Mouse (Mus musculus): Measurements from ENCODE around the gene Fchsd2.
A peak's percentile ranks its signal among the peaks of the same experiment; 100 is the strongest.

The Fchsd2 gene

DNA sequence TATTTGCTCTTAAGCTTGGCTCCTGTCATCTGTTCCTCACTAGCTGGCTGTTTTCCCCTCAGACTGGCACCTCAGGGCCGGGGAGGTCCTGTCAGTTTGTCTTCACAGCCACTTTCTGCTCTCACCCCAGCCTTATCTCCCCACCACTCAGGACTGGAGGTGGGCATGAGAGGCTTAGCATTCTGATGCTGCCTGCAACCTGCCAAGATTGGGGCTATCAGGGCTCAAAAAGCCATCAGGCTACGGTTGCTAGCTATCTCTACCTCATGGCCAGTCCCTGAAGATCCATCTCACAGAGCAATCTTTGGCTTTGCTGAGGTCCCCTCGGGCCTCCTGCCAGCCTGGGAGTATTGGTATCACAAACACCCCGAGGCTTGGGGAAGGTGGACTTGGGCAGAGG, 226.2 kb downstream of the Fchsd2 start:
- no peak for DNase-seq (ENCODE audit: low spot score)

DNA sequence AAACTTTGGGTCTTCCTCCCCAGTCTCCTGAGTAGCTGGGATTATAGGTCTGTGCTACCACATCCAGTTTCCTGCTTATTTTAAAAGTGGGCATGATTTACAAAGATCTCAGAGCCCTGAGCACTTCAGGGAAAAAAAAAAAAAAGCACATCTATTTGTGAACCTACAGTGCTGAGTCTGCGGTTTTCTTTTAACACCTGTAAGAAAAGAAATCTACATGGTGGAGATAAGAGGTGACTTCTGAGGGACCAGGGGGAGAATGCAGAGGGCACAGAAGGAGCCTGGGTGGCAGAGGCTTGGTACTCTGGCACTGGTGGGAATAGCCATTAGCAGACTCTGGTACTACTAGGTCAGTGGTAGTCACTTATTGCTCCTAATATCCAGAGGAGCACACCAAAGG, 227.1 kb downstream of the Fchsd2 start:
- no peak for DNase-seq (ENCODE audit: low spot score)

DNA sequence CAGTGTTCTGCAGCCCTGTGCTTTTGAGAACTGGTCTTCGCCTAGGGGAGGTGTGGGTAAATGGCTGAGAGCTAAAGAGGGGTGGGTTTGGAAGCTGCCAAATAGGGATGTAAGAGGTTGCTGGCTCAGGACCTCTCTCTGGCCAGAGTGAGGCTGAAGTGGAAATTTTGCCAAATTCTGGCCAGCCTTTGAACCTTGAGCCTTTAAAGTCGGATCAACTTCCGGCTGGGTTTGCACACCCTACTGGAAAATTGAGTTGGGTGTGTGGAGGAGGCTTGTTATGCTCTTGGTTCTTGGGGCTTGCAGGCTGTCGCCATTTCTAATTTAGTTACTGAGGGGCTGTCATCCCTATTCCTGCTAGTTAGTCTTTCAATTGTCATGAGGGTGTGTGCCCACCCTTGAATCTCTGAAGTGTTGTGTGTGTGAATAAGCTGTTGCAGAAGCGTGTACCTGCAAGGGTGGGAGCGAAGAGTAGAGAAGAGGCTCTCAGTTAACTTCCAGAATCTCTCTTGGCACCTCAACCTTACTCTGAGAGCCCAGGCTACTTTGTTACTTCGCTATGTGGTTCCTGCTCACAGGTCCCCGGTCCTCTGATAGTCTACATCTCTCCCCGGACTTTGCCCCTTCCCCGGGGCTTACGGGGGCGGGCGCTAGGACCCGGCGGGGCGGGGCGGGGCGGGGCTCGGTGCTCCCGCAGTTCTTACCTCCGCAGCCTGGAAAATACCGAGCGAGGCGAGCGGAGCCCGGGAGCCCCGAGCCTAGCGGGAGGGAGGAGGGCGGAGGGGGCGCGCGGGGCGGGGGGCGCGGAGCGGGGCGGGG, 227.9 kb downstream of the Fchsd2 start:
- peak; percentile 49 for DNase-seq (ENCODE audit: low spot score)

DNA sequence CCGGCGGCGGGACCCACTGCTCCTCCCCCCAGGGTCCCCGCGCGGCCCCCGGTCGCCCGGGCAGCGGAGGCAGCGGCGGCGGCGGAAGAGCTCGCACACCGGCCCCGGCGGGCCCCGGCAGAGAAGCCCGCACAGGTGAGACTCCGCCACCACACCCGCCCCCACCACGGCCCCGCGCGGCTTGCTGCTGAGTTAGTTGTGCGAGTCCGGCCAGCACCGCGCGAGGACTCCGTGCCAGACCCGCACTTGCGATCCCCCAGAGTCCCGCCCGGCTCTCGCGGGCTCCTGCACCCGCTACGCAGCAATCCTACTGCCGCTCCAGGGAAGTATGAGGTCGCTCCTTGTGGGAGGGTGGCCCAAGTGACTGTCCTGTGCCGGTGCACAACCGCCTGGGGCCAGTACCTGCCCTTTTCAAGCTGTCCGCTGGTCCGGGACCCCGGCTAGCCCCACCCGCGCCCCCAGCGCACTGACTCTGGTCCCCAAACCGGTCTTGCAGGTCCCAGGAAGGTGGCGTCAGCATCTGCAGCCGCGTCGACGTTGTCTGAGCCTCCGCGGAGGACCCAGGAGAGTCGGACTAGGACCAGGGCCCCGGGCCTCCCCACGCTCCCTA, 228.7 kb downstream of the Fchsd2 start:
- DNase-seq (ENCODE audit: low spot score): peak; percentile 64

DNA sequence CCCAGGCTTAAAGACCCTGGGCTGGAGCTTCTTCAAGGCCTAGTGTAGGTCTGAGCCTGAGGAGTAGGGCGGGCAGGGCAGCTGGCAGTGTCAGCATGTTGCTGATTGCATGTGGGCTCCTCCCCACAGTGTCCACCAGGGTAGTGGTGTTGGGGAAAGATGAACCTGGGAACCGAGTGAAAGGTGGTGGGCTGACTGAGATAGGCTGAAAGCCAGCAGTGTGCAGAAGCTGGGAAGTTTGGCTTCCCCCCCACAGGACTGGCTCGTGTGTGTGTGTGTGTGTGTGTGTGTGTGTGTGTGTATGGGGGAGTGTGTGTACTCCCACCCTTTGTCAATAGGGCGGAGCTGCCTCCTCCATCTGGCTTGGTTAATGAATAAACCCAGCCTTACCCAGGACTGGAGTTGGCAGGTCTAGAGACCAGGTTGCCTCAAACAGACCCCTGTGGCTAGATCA, 230.5 kb downstream of the Fchsd2 start:
- DNase-seq (ENCODE audit: low spot score): no peak

DNA sequence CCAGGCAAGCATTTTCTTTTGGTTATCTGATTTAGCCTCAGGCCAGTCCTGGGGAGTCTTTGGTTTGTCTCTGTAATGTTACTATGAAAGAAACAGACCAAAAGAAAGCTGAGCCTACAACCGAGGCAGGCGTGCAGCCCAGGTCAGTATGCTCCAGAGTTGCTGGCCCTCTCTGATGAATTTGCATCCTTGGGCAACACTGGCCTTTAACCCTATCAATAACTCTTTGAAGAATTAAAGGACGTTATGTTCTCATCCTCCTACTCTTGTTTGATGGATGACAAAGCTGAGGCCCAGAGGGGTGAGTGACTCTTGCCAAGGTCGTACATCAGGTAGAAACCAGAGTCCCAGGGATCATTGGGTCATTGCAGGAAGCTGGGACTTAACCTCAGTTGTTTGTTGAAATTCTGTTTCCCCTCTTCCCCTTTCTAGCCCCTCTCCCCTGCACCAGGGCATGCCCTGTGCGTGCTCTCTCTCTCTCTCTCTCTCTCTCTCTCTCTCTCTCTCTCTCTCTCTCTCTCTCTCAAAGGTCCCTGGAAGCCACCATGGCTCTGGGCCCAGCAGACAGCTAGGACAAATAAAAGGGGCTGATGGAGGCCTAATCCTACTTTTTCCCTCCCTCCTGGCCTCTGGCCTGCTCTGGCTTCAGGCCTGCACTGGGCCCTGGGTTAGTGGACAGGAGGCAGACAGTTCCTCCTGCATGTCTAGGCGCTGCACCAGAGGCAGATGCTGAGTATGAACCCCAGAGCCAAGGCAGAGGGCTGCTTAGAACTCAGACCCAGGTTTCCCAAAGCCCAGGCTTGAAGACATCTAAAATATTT, 231.7 kb downstream of the Fchsd2 start:
- no peak for DNase-seq (ENCODE audit: low spot score)

DNA sequence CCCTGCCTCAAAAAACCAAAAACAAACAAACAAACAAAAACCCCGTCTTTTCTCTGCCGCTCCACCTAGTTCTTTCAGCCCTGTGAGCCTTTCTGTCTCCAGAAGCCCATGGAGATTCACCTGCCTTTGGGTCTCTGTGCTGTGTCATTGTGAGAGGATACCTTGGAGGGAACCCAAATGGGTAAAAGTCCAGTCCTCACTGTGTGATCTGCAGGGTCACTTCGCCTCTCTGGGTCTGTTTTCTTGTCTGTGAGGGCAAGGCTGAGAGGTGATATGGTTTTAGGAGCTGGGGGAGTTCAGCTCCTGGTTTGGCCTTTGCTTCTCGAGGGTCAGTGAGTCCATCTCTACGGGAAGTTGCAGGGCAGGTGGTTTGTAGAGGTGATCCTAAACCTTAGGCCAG, 233.3 kb downstream of the Fchsd2 start:
- DNase-seq (ENCODE audit: low spot score): no peak

DNA sequence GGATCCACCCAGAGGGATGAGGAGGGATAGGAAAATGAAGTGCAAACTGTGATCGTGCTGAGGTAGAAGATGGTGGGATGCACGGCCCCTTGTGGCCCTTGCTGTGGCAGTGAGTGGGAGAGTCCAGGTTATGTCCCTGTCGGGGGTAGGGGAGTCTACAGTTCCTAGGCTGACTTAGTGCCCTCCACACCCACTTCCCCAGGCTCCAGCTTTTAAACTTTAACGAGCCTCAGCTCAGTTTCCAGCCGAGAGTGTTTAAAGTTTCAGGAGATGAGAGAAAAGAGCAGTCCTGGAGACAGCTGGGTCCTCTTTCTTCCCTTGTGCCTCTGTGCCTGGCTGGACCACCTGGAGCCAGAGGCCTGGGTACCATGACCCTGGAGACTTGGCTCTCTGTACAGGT, 234.6 kb downstream of the Fchsd2 start:
- DNase-seq (ENCODE audit: low spot score): no peak

DNA sequence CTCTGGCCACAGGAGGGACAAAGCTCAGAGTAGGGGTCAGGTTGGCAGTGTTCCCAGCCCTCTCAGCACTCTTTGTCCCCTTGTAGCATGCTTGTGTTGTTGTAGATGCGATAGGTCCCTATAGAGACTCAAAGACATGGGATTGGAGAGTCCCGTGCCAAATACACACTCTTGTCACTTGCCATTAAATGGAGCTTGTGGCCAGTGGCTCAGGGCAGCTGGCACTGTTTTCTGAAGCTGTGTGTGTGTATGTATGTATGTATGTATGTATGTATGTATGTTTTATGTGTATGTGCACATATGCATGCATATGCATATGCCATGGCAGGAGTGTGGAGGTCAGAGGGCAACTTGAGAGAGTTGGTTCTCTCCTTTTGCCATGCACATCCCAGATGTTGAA, 235.1 kb downstream of the Fchsd2 start:
- DNase-seq (ENCODE audit: low spot score): no peak

DNA sequence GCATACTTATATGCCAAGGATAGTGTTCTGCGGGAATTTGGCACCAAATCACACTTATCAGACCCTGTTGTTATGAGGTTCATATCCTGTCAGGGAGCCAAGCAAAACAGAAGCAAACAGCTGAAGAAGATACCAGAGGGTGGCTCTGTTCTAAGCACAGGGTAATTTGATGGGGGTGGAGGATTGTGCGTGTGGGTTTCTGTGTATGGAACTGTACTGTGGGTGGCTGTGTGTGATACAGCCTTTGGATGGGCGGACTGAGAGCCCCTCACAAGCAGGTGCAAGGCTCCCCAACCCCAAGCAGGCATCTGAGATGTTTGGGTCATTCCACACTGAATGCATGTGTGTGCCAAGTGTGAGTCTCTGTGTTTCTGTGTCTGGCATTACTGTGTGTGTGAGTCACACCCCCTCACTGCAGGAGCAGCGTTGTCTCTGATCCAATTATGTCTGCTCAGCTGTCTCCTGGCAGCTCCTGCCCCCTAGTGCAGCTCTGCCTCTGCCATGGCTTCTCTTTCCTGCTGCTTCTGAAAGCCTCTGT, 236.0 kb downstream of the Fchsd2 start:
- DNase-seq (ENCODE audit: low spot score): peak; percentile 86

DNA sequence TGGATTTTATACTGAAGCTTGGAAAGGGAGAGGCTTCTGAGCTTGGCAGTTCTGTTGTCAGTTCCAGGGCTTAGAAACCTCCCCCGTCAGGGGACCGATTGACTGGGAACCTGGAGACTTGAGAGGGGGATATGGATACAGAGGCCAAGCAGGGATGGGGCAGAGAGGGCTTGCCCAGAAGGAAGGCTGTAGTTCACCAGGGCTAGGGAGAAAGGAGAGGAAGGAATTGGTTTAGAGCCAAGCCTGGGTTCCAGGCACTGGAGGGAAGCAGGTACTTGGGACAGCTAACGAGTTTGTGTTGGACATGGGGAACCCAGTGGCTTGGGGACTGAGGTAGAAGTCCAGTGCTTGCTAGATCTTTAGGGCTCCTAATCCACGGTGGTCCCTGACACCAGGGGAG, 236.9 kb downstream of the Fchsd2 start:
- peak; percentile 40 for DNase-seq (ENCODE audit: low spot score)

DNA sequence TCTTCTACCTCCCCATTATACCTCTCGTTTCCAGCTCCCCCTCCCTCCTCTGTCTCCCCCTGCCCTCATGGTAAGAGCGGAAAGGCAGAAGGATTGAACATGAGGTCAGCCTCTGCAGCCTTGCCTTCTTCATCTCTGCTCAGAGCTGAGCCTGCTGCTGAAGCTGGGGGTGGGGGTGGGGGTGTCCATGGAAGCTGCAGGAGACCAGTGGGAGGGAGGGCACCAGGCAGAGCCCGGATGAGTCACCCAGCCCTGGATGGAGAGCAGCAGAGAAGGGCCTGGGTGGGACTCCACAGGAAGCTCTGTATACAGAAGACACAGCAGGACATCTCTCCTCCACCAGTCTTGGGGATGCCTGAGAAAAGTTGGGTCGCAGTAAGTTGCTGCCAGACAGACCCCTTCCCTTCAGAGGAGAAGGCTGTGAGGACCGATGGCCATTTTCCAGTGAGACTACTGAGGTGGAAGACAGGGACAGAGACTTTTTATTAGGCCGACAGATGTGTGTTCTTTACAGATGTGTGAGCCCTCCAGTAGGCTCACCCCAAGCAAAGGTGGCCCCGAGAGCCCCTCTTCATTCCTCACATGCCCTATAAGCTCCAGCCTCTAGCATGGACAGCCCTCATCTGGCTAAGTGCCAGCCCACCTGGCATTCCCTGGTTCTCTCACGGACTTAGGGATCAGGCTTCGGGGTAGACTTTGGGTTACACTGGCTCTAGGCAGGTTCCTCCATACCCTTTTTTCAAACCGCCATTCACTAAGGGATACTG, 237.6 kb downstream of the Fchsd2 start:
- DNase-seq (ENCODE audit: low spot score): peak; percentile 67

DNA sequence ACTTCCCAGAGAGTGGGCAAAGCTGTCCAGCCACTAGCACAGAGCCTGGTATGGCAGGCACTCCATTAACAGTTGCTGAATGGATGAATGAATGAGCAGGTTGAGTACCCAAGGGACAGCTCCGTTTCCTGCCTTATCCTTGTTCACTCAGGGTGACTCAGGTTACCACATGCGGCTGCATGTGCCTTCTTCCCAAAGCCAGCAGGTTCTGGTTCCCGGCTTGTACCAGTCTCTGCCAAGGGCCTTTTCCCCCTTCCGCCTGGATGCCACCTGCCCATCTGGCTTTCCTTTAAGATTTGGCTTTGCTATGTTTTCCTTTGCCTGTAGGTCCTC, 238.1 kb downstream of the Fchsd2 start:
- peak; percentile 40 for DNase-seq (ENCODE audit: low spot score)

DNA sequence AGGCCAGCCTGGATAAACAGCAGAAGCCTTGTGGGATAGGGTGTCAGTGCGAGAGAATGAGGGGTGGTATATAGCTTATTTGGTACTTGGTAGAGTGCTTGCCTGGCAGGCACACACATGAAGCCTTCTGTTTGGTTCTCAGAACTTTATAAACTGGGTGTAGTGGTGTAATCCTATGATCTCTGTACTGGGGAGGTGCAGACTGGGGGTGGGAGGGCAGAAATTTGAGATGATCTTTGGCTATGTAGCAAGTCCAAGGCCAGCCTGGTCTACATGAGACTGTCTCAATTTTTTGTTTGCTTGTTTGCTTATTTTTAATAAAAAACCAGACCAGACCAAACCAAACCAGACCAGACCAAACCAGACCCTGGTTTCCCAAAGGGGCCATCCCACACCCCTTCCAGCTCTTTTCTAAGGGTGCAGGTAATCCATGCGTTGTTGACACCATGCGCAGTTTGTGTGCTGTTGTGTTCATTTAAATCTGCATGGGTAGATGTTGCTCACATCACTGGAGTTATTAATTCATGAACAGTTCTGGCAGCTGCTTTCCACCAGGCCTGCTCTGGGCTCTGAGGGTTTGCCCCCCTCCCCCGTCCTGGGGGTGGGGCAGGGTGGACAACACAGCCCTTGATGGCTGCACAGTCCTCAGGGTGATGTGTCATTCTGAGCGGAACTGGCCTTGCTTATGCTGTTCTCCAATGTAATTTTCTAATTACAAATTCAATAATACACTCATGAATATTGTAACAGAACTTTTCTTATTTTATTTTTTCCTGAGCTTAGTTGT, 239.6 kb downstream of the Fchsd2 start:
- DNase-seq (ENCODE audit: low spot score): peak; percentile 39
